Mouse (Mus musculus): ENCODE measurements around the gene Bcat2. TPM values are rescaled to one million over a fixed set of nuclear protein-coding genes. Genes with fewer than 3 reads are reported as not detected.

Gene Bcat2
- polyA plus RNA-seq, 1 experiment from 2014 or later: 29.4 TPM

- no peak for DNase-seq (ENCODE audit: low spot score)
- no peak for TF ChIP-seq CTCF (IDR thresholded peaks at IDR 0.05)
- TF ChIP-seq EP300 (IDR thresholded peaks at IDR 0.05): no peak
- Histone ChIP-seq H3K9me3 (ENCODE audit: low read length) (no peaks in the 10 kb centered on the region), H3K4me1 (ENCODE audit: insufficient read depth, low read depth, low read length) (no peaks in the 10 kb centered on the region), H3K36me3 (ENCODE audit: insufficient read depth, low read length) (no peaks in the 10 kb centered on the region), H3K27me3 (replicated peaks; ENCODE audit: insufficient read depth, low read length) (no peaks in the 10 kb centered on the region), H3K4me3 (ENCODE audit: low read depth, low read length) (no peak overlapping the region), H3K27ac (ENCODE audit: low read length) (no peak overlapping the region), H3K4me2 (replicated peaks; ENCODE audit: low read depth, low read length) (no peak overlapping the region), H3K9ac (replicated peaks; ENCODE audit: low read depth) (no peak overlapping the region)
- WGBS: 41% methylated on average over 2 of the region's 2 CpGs
- no peak for ATAC-seq
These were observed 39.3 kb upstream of the Bcat2 start for GRCm38 (mm10) chr7:45530643-45531042.

- H3K36me3 ChIP-seq (ENCODE audit: insufficient read depth, low read length): no peaks in the 10 kb centered on the region
- no peak overlapping the region for H3K27ac ChIP-seq (ENCODE audit: low read length)
- DNase-seq (ENCODE audit: low spot score) (no peak), ATAC-seq (no peak)
- no peak overlapping the region for H3K4me2 ChIP-seq (replicated peaks; ENCODE audit: low read depth, low read length)
- H3K9me3 ChIP-seq (ENCODE audit: low read length): no peaks in the 10 kb centered on the region
- H3K27me3 ChIP-seq (replicated peaks; ENCODE audit: insufficient read depth, low read length): no peaks in the 10 kb centered on the region
- no peaks in the 10 kb centered on the region for H3K4me1 ChIP-seq (ENCODE audit: insufficient read depth, low read depth, low read length)
- no peak overlapping the region for H3K4me3 ChIP-seq (ENCODE audit: low read depth, low read length)
- WGBS: 70% methylated on average over 1 of the region's 1 CpGs
- TF ChIP-seq EP300 (IDR thresholded peaks at IDR 0.05) (no peak), CTCF (IDR thresholded peaks at IDR 0.05) (no peak; the same call in 1 of the 2 replicates)
- H3K9ac ChIP-seq (replicated peaks; ENCODE audit: low read depth): no peak overlapping the region
These were observed 34.3 kb upstream of the Bcat2 start for GRCm38 (mm10) chr7:45535676-45536075.

GRCm38 (mm10) chr7:45537602-45538001 lies 32.4 kb upstream of the Bcat2 start:
- TF ChIP-seq CTCF (IDR thresholded peaks at IDR 0.05): no peak
- no peak for TF ChIP-seq EP300 (IDR thresholded peaks at IDR 0.05)
- Histone ChIP-seq H3K4me1 (ENCODE audit: insufficient read depth, low read depth, low read length) (no peaks in the 10 kb centered on the region), H3K27ac (ENCODE audit: low read length) (no peak overlapping the region), H3K9me3 (ENCODE audit: low read length) (no peaks in the 10 kb centered on the region), H3K4me2 (replicated peaks; ENCODE audit: low read depth, low read length) (peak overlapping the region; percentile 74), H3K9ac (replicated peaks; ENCODE audit: low read depth) (0 out of 2 replicates have a peak overlapping the region, but pooled peaks have one; percentile 29), H3K36me3 (ENCODE audit: insufficient read depth, low read length) (no peaks in the 10 kb centered on the region), H3K4me3 (ENCODE audit: low read depth, low read length) (no peak overlapping the region), H3K27me3 (replicated peaks; ENCODE audit: insufficient read depth, low read length) (no peaks in the 10 kb centered on the region)
- 81% methylated on average over 10 of the region's 10 CpGs for WGBS
- DNase-seq (ENCODE audit: low spot score): no peak
- no peak for ATAC-seq

GRCm38 (mm10) chr7:45538163-45539041 lies 31.6 kb upstream of the Bcat2 start:
- TF ChIP-seq EP300 (IDR thresholded peaks at IDR 0.05) (peak; percentile 20; the same call in 1 of the 2 replicates), CTCF (IDR thresholded peaks at IDR 0.05) (peak; percentile 73)
- H3K27ac ChIP-seq (ENCODE audit: low read length): no peak overlapping the region
- peak overlapping the region; percentile 74 for H3K4me2 ChIP-seq (replicated peaks; ENCODE audit: low read depth, low read length)
- DNase-seq (ENCODE audit: low spot score): peak; percentile 94
- H3K36me3 ChIP-seq (ENCODE audit: insufficient read depth, low read length): no peaks in the 10 kb centered on the region
- peak; percentile 90 for ATAC-seq
- no peaks in the 10 kb centered on the region for H3K9me3 ChIP-seq (ENCODE audit: low read length)
- 4% methylated on average over 28 of the region's 29 CpGs for WGBS
- peak overlapping the region; percentile 29; the same call in 1 of the 2 replicates for H3K9ac ChIP-seq (replicated peaks; ENCODE audit: low read depth)
- no peaks in the 10 kb centered on the region for H3K27me3 ChIP-seq (replicated peaks; ENCODE audit: insufficient read depth, low read length)
- peak overlapping the region; percentile 42 for H3K4me3 ChIP-seq (ENCODE audit: low read depth, low read length)
- H3K4me1 ChIP-seq (ENCODE audit: insufficient read depth, low read depth, low read length): no peaks in the 10 kb centered on the region

- H3K27me3 ChIP-seq (replicated peaks; ENCODE audit: insufficient read depth, low read length): no peaks in the 10 kb centered on the region
- DNase-seq (ENCODE audit: low spot score): no peak
- WGBS: 87% methylated on average over 3 of the region's 3 CpGs
- no peak overlapping the region for H3K9ac ChIP-seq (replicated peaks; ENCODE audit: low read depth)
- no peak overlapping the region for H3K4me2 ChIP-seq (replicated peaks; ENCODE audit: low read depth, low read length)
- TF ChIP-seq EP300 (IDR thresholded peaks at IDR 0.05) (no peak), CTCF (IDR thresholded peaks at IDR 0.05) (no peak)
- H3K4me3 ChIP-seq (ENCODE audit: low read depth, low read length): no peak overlapping the region
- no peaks in the 10 kb centered on the region for H3K36me3 ChIP-seq (ENCODE audit: insufficient read depth, low read length)
- no peak overlapping the region for H3K27ac ChIP-seq (ENCODE audit: low read length)
- ATAC-seq: no peak
- H3K4me1 ChIP-seq (ENCODE audit: insufficient read depth, low read depth, low read length): no peaks in the 10 kb centered on the region
- H3K9me3 ChIP-seq (ENCODE audit: low read length): no peaks in the 10 kb centered on the region
These were observed 30.9 kb upstream of the Bcat2 start for GRCm38 (mm10) chr7:45539095-45539494.

GRCm38 (mm10) chr7:45540213-45540612 lies 29.7 kb upstream of the Bcat2 start:
- DNase-seq (ENCODE audit: low spot score) (no peak), ATAC-seq (no peak)
- no peaks in the 10 kb centered on the region for H3K4me1 ChIP-seq (ENCODE audit: insufficient read depth, low read depth, low read length)
- H3K9me3 ChIP-seq (ENCODE audit: low read length): no peaks in the 10 kb centered on the region
- H3K27ac ChIP-seq (ENCODE audit: low read length): no peak overlapping the region
- H3K27me3 ChIP-seq (replicated peaks; ENCODE audit: insufficient read depth, low read length): no peaks in the 10 kb centered on the region
- TF ChIP-seq EP300 (IDR thresholded peaks at IDR 0.05) (no peak), CTCF (IDR thresholded peaks at IDR 0.05) (no peak)
- WGBS: 59% methylated on average over 2 of the region's 2 CpGs
- H3K4me2 ChIP-seq (replicated peaks; ENCODE audit: low read depth, low read length): no peak overlapping the region
- H3K36me3 ChIP-seq (ENCODE audit: insufficient read depth, low read length): no peaks in the 10 kb centered on the region
- H3K4me3 ChIP-seq (ENCODE audit: low read depth, low read length): no peak overlapping the region
- no peak overlapping the region for H3K9ac ChIP-seq (replicated peaks; ENCODE audit: low read depth)
